Mouse (Mus musculus) small intestine, adult 2 months (tissue): ENCODE data around the gene Atp9a.

Experiments
- CTCF ChIP-seq: fragments of 200-500 bp; IDR thresholded peaks from 2 replicates; pipeline ENCODE4 v1.5.1; 2012; ENCODE audit warnings: low read depth, mild to moderate bottlenecking, control low read depth, inconsistent platforms, low read length, moderate library complexity, mixed read lengths; ENCODE audit not compliant: insufficient replicate concordance, insufficient read length; ENCODE audit errors: extremely low read depth
- POLR2A ChIP-seq: fragments of 200-500 bp; IDR thresholded peaks from 2 replicates; pipeline ENCODE4 v1.6.1; 2012; ENCODE audit warnings: low read depth, mild to moderate bottlenecking, control low read depth, inconsistent platforms, low read length, moderate library complexity

DNA sequence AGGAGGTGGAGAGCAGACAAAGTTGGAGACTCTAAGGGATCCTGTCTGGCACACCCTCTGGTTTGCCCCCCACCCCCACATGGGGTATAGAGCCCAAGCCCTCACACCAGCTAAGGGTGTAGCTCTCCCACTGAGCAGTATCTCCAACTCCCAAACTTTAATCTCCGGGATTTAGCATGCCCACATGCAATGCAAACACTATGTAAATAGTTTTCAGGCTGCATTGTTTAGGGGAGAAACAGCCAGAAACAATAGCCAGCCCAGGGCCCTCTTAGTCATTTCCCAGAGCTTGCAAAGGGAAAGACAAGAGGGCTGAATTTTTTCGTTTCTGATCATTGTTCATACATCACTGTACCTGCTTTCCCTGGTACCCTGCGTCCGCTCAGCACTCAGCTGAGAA lies 19.7 kb upstream of the Atp9a start:
- TF ChIP-seq POLR2A (no peak), CTCF (no peak)
